Mouse (Mus musculus): ENCODE data around the gene Treml4.

DNA sequence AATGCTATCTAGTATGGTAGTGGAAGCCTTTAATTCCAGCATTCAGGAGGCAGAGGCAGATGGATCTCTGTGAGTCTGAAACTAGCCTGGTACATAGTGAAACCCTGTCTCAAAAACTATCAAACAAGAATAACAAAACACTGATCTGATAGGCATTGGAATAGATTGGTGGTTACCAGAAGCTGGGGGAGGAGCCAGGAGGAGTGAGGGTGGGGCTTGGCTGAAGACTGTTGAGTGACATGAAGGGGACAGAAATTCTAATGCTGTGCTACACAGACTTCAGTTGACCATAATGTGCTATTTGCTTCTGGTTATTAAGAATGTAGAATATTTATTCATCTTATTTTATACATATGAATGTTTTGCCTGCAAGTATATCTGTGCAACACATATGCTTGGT is 4.2 kb downstream of the Treml4 start:
- TF ChIP-seq POLR2AphosphoS2 (IDR thresholded peaks at IDR 0.05; ENCODE audit: insufficient read length, low read depth) (no peak), USF1 (IDR thresholded peaks at IDR 0.05; ENCODE audit: low read depth) (no peak), POLR2A (IDR thresholded peaks at IDR 0.05; ENCODE audit: insufficient read length, low read depth) (no peak), TCF12 (IDR thresholded peaks at IDR 0.05; ENCODE audit: insufficient read depth, poor library complexity, severe bottlenecking) (no peak), MYOD1 (IDR thresholded peaks at IDR 0.05; ENCODE audit: control insufficient read depth in 1 of 3, insufficient read length in 2 of 3, low read depth in 2 of 3) (no peak), MYOG (IDR thresholded peaks at IDR 0.05; ENCODE audit: control insufficient read depth in 1 of 3, insufficient read depth in 1 of 3, insufficient read length in 2 of 3, low read depth in 2 of 3) (no peak), MAX (IDR thresholded peaks at IDR 0.05; ENCODE audit: low read depth) (no peak), CEBPB (IDR thresholded peaks at IDR 0.05; ENCODE audit: insufficient read depth, poor library complexity, severe bottlenecking) (no peak), E2F4 (IDR thresholded peaks at IDR 0.05; ENCODE audit: insufficient read depth) (no peak), REST (IDR thresholded peaks at IDR 0.05; ENCODE audit: insufficient read depth, insufficient read length) (no peak), SRF (IDR thresholded peaks at IDR 0.05; ENCODE audit: control insufficient read depth, insufficient read length, low read depth) (no peak)
